Mouse (Mus musculus): ENCODE results near the gene Ier2. TPM values are rescaled to one million over a fixed set of nuclear protein-coding genes. Genes with fewer than 3 reads are reported as not detected.
A peak's percentile ranks its signal among the peaks of the same experiment; 100 is the strongest.

Ier2 gene
- polyA plus RNA-seq, 1 experiment from 2014 or later: 20.3 TPM

DNA sequence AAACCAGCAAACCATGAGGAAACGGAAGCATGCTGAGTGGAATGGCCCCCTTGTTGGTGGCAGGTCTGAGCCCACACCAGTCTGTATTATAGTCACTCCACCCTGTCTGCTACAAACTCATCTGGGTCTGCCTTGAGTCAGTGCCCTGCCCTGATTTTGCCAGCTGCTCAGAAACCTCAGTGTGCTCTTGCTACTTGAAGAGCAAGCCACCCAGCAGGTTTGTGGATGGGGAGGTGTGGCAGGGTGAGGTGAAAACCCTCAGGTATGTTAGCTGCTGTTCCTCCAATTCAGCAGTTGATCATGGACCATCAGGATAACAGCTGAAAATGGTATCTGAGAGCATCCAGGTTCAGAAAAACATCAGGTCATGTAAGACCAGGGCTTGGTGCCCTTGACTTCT is 5.4 kb upstream of the Ier2 start:
- Histone ChIP-seq H3K9ac (ENCODE audit: low read depth, low read length) (no peak overlapping the region), H3K4me1 (ENCODE audit: control insufficient read depth, low read depth, low read length) (peaks cover 21% of the 10 kb centered on the region), H3K4me2 (ENCODE audit: low read depth, low read length) (no peak overlapping the region), H3K27ac (ENCODE audit: low read length) (no peak overlapping the region), H3K4me3 (ENCODE audit: low read depth, low read length) (no peak overlapping the region), H3K36me3 (ENCODE audit: control insufficient read depth, insufficient read depth) (0 out of 2 replicates have a peak, but pooled peaks cover 4% of the 10 kb centered on the region), H3K27me3 (ENCODE audit: control insufficient read depth, insufficient read depth, low read depth, low read length) (no peaks in the 10 kb centered on the region), H3K9me3 (replicated peaks; ENCODE audit: control insufficient read depth, low read length) (no peaks in the 10 kb centered on the region)
- 78% methylated on average over 1 of the region's 1 CpGs for WGBS (ENCODE audit: insufficient replicate concordance)
- no peak for ATAC-seq (ENCODE audit: low read depth)

DNA sequence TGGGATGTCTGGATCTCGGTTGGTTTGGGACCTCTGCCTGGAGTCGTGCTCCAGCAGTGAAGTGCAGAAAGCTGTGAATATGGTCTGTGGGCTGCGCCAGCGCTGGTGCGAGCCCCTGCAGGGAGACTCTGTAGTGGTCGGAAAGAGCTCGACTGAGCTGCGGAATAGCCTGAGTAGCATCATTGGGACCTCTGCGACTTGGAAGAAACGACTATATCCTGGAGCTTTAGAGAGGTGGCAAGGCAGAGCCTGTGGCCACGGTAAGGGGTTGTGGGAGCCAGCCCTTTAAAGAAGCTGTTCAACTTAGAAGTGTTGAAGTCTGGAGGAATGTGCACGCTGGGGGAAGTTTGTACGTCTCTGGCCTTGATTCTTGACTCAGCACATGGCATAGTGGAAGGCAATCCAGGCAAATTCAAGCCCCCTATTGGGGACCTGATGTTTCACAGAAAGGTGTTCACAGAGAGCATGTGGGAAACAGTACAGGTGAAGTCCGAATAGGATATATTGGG is 2.8 kb upstream of the Ier2 start:
- Histone ChIP-seq H3K27me3 (ENCODE audit: control insufficient read depth, insufficient read depth, low read depth, low read length) (no peaks in the 10 kb centered on the region), H3K4me1 (ENCODE audit: control insufficient read depth, low read depth, low read length) (peaks cover 43% of the 10 kb centered on the region), H3K4me3 (ENCODE audit: low read depth, low read length) (peak overlapping the region; percentile 81), H3K36me3 (ENCODE audit: control insufficient read depth, insufficient read depth) (no peaks in the 10 kb centered on the region), H3K9me3 (replicated peaks; ENCODE audit: control insufficient read depth, low read length) (no peaks in the 10 kb centered on the region), H3K4me2 (ENCODE audit: low read depth, low read length) (peak overlapping the region; percentile 99), H3K9ac (ENCODE audit: low read depth, low read length) (peak overlapping the region; percentile 86), H3K27ac (ENCODE audit: low read length) (peak overlapping the region; percentile 97)
- ATAC-seq (ENCODE audit: low read depth): no peak
- WGBS (ENCODE audit: insufficient replicate concordance): 2% methylated on average over 14 of the region's 14 CpGs

- peaks cover 45% of the 10 kb centered on the region for H3K4me1 ChIP-seq (ENCODE audit: control insufficient read depth, low read depth, low read length)
- H3K9ac ChIP-seq (ENCODE audit: low read depth, low read length): peak overlapping the region; percentile 86
- H3K4me3 ChIP-seq (ENCODE audit: low read depth, low read length): peak overlapping the region; percentile 81
- peak; percentile 32 for ATAC-seq (ENCODE audit: low read depth)
- WGBS (ENCODE audit: insufficient replicate concordance): under 1% methylated on average over 29 of the region's 29 CpGs
- H3K27ac ChIP-seq (ENCODE audit: low read length): peak overlapping the region; percentile 97
- no peaks in the 10 kb centered on the region for H3K9me3 ChIP-seq (replicated peaks; ENCODE audit: control insufficient read depth, low read length)
- H3K4me2 ChIP-seq (ENCODE audit: low read depth, low read length): peak overlapping the region; percentile 99
- no peaks in the 10 kb centered on the region for H3K36me3 ChIP-seq (ENCODE audit: control insufficient read depth, insufficient read depth)
- H3K27me3 ChIP-seq (ENCODE audit: control insufficient read depth, insufficient read depth, low read depth, low read length): no peaks in the 10 kb centered on the region
Observed at GRCm38 (mm10) chr8:84664566-84665384, 2.1 kb upstream of the Ier2 start.

DNA sequence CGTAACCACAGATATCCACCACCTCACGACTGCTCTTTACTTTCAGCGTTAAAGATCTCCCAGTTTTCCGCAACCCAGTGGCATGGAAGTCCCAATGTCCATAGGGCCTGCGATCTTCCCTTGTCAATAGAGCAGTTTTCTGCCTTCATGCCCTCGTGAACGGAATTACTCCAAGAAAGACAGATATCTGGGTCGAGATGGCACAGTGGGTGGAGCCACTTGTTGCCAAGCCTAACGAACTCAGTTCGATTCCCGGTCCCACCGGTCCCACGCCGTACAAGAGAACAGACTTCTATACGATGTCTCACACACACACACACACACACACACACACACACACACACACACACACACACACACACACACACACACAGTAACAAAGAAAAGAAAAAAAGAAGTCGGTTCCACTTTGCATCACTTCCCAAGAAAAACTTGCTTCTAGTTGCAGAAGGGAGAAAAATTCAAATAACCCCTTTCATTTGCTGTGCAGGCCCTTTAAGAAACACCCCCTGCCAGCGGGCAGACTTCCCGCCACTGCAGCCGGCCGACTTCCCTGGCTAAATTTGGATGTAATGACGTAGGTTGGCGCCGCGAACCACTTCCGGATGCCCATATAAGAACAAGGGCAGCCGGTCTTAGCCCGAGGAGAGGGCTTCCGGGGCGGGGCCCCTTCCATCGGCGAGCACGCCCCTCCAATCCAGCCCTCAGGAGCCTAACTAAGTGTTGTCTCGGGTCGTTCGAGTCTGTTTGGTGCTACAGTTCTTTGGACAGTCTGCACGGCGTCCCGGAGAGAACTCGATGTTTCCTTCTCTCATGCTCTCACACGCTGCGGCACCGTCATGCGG is 1.1 kb upstream of the Ier2 start:
- H3K27ac ChIP-seq (ENCODE audit: low read length): peak overlapping the region; percentile 97
- peak overlapping the region; percentile 81 for H3K4me3 ChIP-seq (ENCODE audit: low read depth, low read length)
- H3K36me3 ChIP-seq (ENCODE audit: control insufficient read depth, insufficient read depth): no peaks in the 10 kb centered on the region
- H3K4me1 ChIP-seq (ENCODE audit: control insufficient read depth, low read depth, low read length): peaks cover 53% of the 10 kb centered on the region
- H3K4me2 ChIP-seq (ENCODE audit: low read depth, low read length): peak overlapping the region; percentile 99
- H3K9me3 ChIP-seq (replicated peaks; ENCODE audit: control insufficient read depth, low read length): no peaks in the 10 kb centered on the region
- WGBS (ENCODE audit: insufficient replicate concordance): 2% methylated on average over 43 of the region's 43 CpGs
- H3K27me3 ChIP-seq (ENCODE audit: control insufficient read depth, insufficient read depth, low read depth, low read length): no peaks in the 10 kb centered on the region
- ATAC-seq (ENCODE audit: low read depth): peak; percentile 80
- H3K9ac ChIP-seq (ENCODE audit: low read depth, low read length): peak overlapping the region; percentile 86

DNA sequence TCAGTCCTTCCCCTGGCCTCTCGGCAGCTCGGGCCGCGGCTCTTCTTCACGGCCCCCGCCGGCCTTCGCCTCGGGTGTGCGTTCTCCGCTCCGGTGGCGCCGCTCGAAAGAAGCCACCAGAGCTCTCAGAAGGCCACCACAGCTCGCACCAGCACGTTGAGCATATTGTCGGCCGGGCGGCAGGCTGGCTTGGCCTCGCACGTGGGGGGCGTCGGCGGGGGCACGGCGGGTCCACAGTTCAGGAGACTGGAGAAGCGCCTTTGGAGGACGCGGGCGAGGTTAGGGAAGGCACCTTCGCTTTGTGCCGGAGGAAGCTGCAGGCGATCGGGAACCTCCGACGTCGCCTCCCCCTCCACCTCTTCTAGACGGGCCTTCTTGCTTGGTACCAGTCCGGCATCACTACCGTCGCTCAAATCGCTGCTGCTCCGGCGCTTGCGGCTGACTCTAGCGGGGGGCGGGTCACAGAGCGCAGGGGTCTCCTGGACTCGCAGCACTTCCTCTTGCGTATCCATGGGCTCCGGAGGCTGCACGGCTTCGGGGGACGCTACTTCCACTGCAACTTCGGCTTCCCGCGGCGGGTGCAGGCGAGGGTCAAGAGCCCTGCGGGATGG is 586 bp downstream of the Ier2 start:
- Histone ChIP-seq H3K36me3 (ENCODE audit: control insufficient read depth, insufficient read depth) (no peaks in the 10 kb centered on the region), H3K4me3 (ENCODE audit: low read depth, low read length) (peak overlapping the region; percentile 81), H3K9me3 (replicated peaks; ENCODE audit: control insufficient read depth, low read length) (no peaks in the 10 kb centered on the region), H3K27ac (ENCODE audit: low read length) (peak overlapping the region; percentile 97), H3K27me3 (ENCODE audit: control insufficient read depth, insufficient read depth, low read depth, low read length) (no peaks in the 10 kb centered on the region), H3K4me2 (ENCODE audit: low read depth, low read length) (peak overlapping the region; percentile 99), H3K4me1 (ENCODE audit: control insufficient read depth, low read depth, low read length) (peaks cover 58% of the 10 kb centered on the region), H3K9ac (ENCODE audit: low read depth, low read length) (peak overlapping the region; percentile 86)
- WGBS (ENCODE audit: insufficient replicate concordance): under 1% methylated on average over 61 of the region's 61 CpGs
- ATAC-seq (ENCODE audit: low read depth): 0 out of 2 replicates have a peak, but pooled peaks have one; percentile 0

DNA sequence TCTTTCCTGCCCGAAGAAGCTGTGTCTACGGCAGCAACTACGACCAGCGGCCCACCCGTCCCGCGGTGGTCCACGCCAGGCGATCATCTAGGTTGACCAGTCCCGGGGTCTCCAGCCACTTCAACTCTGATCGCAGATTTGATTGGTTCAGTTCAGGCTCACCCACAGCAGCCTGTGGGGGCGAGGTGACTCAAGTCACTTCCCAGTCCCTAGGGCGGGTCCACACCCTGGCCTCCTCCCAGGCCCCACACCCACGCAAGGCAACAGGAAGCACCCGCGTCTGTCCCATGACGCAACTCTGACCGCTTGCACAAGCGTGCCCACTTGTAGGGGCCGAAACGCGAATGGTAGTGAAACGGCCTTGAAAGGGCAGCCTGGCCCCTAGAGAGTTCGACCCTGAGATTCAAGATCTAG is 1.2 kb downstream of the Ier2 start:
- H3K9me3 ChIP-seq (replicated peaks; ENCODE audit: control insufficient read depth, low read length): no peaks in the 10 kb centered on the region
- no peaks in the 10 kb centered on the region for H3K36me3 ChIP-seq (ENCODE audit: control insufficient read depth, insufficient read depth)
- WGBS (ENCODE audit: insufficient replicate concordance): under 1% methylated on average over 24 of the region's 24 CpGs
- peaks cover 64% of the 10 kb centered on the region for H3K4me1 ChIP-seq (ENCODE audit: control insufficient read depth, low read depth, low read length)
- peak overlapping the region; percentile 81 for H3K4me3 ChIP-seq (ENCODE audit: low read depth, low read length)
- H3K4me2 ChIP-seq (ENCODE audit: low read depth, low read length): peak overlapping the region; percentile 99
- H3K27me3 ChIP-seq (ENCODE audit: control insufficient read depth, insufficient read depth, low read depth, low read length): no peaks in the 10 kb centered on the region
- peak; percentile 64 for ATAC-seq (ENCODE audit: low read depth)
- peak overlapping the region; percentile 86 for H3K9ac ChIP-seq (ENCODE audit: low read depth, low read length)
- H3K27ac ChIP-seq (ENCODE audit: low read length): peak overlapping the region; percentile 97

GRCm38 (mm10) chr8:84660819-84661457 is 1.7 kb downstream of the Ier2 start:
- Histone ChIP-seq H3K27ac (ENCODE audit: low read length) (peak overlapping the region; percentile 97), H3K4me1 (ENCODE audit: control insufficient read depth, low read depth, low read length) (peaks cover 65% of the 10 kb centered on the region), H3K4me3 (ENCODE audit: low read depth, low read length) (peak overlapping the region; percentile 81), H3K9me3 (replicated peaks; ENCODE audit: control insufficient read depth, low read length) (no peaks in the 10 kb centered on the region), H3K27me3 (ENCODE audit: control insufficient read depth, insufficient read depth, low read depth, low read length) (no peaks in the 10 kb centered on the region), H3K9ac (ENCODE audit: low read depth, low read length) (peak overlapping the region; percentile 86), H3K4me2 (ENCODE audit: low read depth, low read length) (peak overlapping the region; percentile 99), H3K36me3 (ENCODE audit: control insufficient read depth, insufficient read depth) (no peaks in the 10 kb centered on the region)
- under 1% methylated on average over 20 of the region's 20 CpGs for WGBS (ENCODE audit: insufficient replicate concordance)
- ATAC-seq (ENCODE audit: low read depth): no peak

Measured in liver, embryonic 16.5 days (tissue).